Mouse (Mus musculus): ENCODE results near the gene Mrps26.

Mrps26 gene

DNA sequence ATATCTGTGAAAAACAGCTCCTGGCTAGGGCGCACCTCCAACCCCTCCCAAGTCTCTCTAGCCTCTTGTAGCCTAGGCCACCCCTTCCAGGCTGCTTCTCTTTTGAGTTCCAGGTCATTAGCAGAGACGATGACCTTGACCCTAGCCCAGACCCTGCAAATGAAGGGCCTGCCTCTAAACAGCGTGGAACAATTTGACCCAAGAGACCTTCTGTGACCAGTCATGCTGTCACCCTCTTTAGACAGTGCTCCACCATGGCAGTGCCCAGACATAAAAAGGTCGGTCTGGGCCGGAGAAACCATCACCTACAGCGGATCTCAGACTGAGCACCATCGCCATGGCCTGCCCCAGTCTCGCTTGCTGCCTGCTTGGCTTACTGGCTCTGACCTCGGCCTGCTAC, 12.3 kb downstream of the Mrps26 start, which contains the start of gene Oxt:
Gene Oxt, plus strand, starts transcription at position 301 of the 400 bp plus-strand sequence.
- DNase-seq (ENCODE audit: low spot score in 2 of 2), result no peak

DNA sequence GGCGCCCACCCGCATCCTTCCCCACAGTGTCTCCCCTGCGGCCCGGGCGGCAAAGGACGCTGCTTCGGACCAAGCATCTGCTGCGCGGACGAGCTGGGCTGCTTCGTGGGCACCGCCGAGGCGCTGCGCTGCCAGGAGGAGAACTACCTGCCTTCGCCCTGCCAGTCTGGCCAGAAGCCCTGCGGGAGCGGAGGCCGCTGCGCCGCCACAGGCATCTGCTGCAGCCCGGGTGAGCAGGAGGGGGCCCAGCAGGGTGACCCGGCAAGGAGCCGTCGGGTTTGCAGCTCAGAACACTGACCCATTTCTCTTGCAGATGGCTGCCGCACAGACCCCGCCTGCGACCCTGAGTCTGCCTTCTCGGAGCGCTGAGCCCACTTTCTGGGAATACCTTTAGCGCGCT, 13.0 kb downstream of the Mrps26 start:
- DNase-seq (ENCODE audit: low spot score in 2 of 2), result peak in 1 of 2 experiments; percentile 12

DNA sequence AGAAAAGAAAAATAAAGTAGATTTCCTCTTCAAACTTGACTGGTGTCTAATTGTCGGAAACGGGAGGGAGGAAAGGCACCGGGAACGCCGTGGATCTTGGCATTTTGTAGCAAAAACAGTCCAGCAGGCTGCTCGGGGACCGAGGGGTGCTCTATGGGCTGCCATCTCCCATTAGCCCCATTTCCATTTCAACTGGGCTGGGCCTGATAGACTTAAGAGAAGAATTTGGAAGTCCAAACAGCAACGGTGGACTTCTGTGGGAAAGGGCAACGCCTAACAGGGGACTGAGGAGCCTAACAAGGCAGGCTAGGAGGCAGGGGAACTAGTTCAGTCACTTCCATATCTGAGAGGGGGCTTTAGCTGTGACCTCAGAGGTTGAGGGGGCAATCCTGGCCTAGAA, 13.5 kb downstream of the Mrps26 start:
- DNase-seq (ENCODE audit: low spot score in 2 of 2), result no peak

DNA sequence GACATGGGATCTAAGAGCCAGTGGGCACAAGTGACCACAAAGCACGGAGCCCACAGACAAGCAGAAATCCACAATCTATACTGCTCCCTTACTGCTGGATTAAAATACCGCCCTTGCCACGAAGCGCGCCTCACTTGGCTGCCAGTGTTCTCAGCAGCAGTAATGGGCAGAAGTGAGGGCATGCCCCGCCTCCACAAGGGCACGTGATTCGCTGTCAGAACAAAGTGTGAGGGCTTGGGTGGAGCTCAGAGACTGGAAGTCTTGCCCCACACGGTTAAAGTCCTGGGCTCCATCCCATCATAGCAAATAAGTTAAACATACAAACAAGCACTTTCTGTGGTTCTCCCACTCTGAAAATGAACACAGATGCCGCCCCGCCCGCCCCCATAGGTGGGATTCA, 14.1 kb downstream of the Mrps26 start:
- DNase-seq (ENCODE audit: low spot score in 2 of 2), result peak; percentile 18 to 20

DNA sequence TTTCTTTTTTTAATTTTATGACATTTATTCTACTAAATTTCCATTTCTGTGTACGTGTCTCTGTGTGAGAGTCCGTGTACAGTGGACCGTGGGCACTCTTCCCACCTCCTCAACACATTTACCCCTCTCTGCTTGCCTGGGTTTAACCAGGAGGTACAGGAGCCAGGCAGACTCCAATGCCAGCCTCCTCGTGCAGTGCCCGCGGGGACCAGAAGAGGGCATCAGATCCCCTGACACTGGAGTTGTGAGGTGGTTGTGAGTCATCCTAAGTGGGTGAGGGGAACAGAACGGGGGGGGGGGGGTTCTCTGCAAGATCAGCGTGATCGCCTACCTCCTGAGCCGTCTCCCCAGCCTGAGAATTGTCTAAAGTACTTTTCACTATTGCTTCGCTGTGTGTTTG, 14.6 kb downstream of the Mrps26 start:
- peak; percentile 22 to 60 for DNase-seq (ENCODE audit: low spot score in 2 of 2)

DNA sequence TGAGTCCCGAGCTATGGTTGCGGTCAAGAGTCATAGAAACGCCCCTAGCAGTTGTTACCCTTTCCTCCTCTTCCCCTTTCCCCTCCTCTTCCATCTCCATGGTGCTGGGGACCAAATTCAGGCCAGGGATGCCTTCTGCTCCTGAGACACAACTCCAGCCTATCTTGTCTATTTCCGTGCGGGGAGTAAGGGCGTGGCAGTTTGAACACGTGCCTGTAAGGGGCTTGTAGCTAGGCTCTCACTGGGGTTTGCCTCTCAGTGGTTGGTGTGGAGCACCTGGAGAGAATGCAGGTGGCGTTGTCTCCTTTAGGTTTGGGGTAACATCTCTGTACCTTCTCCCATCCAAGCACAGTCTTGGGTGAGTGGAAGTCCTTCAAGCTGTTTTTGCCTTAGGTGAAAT, 16.2 kb downstream of the Mrps26 start:
- no peak for DNase-seq (ENCODE audit: low spot score in 2 of 2)

DNA sequence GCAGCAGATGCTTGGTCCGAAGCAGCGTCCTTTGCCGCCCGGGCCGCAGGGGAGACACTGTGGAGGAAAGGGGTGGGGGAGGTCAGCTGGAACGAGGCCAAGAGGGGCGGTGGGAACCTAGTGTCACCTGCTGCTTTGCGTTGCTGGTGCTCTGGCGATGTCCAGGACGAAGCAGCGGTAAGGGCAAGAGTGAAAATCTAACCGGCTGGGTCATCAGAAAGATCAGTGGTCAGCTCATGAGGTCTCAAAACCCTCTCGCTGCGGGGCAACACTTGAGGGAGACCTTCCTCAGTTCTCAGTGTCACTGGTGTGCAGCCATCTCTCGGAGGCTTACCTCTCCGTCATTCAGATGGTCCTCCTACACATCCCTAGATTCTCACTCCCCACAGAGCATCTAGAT, 17.7 kb downstream of the Mrps26 start:
- no peak for DNase-seq (ENCODE audit: low spot score in 2 of 2)

DNA sequence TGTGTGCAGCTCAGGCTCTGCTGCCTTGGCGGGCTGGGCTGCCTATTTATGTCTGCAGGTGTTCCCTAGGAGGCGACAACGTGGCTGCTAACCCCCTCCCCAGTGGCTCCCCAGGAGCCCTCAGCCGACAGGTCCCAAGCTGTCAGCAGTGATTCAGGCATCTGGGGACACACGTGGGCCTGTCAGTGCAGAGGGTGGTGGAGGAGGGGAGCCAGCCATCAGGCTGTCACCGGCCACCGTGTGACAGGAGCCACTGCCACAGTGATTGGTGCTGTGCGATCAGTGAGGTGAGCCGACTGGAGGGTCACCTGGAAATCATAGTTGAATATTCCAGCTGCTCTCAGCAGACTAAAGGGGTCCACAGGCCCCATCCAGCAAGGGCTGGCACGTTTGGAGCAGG, 19.0 kb downstream of the Mrps26 start, which contains the start of gene Avp:
Gene Avp, minus strand, starts transcription at position 3 of the 400 bp plus-strand sequence.
- DNase-seq (ENCODE audit: low spot score in 2 of 2), result no peak

DNA sequence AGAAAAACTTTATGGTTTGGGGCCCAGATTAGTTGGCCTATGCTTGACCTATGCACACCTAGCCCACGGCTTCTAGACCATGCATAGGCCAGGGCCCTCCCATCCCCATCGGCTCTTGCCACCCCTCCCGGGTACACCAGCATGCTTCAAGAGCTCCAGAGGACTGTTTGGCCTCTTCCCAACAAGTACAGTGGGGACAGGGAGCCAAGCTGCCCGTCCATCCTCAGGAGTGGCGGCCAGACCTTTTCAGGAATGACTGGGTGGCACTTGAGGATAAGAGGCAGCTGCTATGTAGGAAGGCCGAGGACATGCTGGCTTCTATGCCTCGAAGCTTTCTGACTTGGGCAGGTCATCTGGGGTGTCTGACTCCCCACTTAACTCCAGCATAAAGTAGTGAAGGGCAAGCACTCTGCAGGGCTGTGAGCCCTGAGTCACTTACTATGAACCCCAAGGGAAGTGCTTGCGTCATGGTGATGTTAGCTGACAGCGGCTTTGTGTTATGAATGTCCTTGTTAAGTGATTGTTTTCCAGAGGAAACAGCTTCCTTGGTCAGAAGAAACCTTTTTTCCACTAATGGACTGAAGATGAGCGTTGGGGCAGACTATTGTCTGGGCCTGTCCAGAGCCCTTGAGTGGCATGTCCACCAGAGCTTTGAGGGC, 20.5 kb downstream of the Mrps26 start:
- DNase-seq (ENCODE audit: low spot score in 2 of 2), result no peak

DNA sequence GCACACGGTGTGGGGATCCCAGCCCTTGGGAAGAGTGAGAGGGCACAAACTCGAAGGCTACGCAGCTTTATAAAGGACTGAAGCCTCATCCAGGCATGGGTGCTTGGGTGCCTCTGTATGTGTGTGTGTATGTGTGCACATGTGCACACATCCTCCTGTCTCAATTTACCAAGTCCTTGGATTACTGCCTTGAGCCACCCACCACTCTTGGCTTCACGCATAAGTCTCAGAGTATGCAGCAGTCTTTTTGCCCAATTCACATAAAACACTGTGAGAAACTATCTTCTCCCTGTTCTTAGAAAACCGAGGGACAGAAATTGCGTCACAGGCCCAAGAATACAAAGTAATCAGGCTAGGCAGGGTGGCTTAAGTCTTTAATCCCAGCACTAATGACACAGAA, 22.5 kb downstream of the Mrps26 start:
- no peak for DNase-seq (ENCODE audit: low spot score in 2 of 2)

DNA sequence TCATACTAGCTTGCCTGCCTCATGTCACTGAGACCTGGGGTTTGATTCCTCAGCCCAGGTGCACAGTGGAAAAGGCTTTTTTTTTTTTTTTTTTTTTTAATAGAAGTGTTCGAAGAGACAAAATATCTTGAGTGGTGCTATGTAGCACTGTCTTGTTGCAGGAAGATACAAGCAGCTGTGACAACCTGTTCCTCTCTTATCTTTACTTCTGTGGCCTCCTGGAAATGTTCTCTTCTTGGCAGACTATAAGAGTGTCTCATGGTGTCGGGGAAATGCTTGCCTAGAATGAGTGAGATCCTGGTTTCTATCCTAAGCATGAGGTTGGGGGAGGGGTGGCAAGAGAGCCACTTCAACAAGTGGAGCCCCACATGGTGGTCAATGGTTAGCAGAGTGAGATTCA, 24.8 kb downstream of the Mrps26 start:
- no peak for DNase-seq (ENCODE audit: low spot score in 2 of 2)

DNA sequence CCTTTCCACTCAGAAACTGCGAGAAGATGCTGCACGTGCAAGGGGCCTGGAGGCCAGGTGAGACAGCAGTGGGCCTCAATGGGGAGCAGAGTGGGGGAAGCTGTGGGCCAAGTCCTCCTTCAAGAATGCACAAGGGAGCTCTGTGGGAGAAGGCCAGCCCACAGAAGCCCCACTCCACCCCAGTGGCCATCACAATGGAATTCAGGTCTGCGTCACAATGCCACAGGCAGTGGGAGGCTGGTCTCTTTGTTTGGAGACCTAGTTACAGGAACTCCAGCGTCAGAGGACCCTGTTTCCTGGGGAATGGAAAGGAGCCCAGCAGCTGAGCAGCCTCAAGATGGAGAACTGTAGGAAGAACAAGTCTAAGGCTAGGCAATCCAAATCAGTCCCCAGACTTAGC, 25.6 kb downstream of the Mrps26 start:
- no peak for DNase-seq (ENCODE audit: low spot score in 2 of 2)

DNA sequence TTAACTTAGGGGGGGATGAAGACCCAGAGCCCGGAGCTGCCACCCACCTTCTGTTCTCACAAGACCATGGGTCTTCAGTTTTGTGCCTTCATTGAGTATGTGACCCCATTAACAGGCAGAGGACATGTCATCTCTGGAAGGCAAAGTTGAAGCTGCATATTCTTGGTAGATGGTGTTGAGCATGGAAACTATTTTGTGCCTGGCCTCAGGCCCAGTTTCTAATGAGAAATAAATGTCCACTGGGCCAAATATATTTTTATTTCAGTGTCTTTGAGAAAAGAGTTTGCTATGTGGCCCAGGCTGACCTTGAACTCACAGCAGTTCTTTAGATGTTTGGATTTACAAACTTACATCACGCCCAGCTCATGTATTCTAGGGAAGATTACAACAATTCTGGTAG, 26.2 kb downstream of the Mrps26 start:
- DNase-seq (ENCODE audit: low spot score in 2 of 2), result no peak

DNA sequence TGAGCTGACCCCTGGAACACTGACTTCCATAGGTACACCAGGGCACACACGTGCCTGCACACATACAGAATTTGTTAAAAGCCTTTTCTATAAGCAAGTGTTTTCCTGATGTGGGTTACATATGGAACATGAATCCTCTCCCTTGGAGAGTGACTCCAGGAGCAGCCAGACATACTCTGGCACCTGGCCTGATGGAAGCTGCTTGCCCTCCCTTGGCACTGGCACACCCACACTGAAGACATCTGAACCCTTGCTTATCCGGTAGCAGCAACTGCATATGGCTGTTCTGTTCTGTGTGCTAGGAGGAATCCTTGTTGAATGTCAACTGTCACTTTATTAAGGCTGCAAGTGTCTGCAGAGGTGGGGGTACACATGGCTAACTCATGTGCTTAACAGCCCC, 27.5 kb downstream of the Mrps26 start:
- no peak for DNase-seq (ENCODE audit: low spot score in 2 of 2)

DNA sequence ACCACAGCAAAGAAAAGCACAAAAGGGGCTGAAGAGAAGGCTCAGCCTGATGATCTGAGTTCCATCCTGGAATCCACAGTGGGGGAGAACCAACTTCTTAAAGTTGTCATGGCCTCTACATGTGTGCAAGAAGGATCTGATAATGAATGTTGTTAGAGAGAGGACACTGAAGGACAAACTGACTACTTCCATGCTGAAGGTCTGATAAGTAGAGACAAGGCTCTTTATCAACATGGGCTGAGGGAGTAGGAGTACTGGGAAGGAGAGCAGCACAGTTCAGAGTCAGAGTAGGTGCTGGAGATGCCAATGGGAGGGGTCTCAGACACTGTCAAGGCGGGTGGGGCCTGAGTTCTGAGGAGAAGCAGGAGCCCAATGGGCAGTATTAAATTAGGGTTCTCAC, 32.1 kb downstream of the Mrps26 start:
- DNase-seq (ENCODE audit: low spot score in 2 of 2), result no peak

DNA sequence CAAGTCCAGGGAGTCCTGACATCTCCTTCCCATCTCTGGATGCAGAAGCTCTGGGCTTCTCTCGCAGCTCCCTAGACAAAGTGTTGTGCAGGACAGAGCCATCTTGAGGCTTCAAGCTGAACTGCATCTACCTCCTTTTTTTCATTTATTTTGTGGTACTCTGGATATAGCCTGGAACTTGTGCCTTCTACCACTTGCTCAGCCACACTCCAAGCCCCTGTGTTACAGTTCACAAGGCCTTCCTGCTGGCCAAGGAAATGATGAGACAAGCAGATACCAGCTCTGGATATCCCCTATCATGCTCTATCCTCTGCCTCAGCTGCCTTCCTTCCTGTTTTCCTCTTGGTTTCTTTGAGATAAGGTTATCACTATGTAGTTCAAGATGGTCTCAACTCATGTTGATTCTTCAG, 34.1 kb downstream of the Mrps26 start:
- DNase-seq (ENCODE audit: low spot score in 2 of 2), result no peak

DNA sequence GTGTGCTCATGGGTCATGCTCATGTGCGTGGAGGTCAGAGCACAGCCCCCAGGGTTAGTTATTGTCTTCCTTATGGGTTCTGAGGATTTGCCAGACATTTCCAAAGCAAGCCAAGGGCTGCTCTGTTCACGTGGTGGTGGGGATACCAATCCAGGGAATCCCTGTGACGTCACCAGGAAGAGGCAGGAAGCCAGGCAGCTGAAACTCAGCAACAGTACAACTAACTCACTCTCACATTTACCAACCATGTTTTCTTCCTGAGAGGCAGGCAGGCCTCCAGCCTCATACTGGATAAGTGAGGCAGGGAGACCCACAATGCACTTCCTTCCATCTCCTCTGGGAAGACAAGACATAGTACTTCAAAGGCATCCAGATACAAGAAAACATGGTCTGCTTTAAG, 34.9 kb downstream of the Mrps26 start:
- no peak for DNase-seq (ENCODE audit: low spot score in 2 of 2)

DNA sequence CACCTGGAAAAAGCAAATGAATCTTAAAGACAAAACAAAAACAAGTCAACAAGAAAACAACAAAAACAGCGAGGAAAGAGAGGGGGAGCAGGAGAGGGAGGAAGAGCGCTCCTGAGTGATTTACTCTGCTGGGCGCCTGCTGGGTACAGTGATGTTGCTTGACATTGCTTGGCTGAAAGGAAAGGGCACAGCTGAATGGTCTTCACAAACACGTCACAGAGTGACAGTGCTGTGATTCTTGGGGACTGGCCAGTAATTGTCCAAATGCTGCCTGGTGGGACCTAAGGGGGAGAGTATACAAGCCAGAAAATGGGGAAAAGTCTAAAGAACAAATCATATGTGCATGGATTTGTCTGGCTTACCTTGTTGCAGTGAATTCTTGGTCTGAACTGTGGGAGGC, 38.7 kb downstream of the Mrps26 start:
- DNase-seq (ENCODE audit: low spot score in 2 of 2), result no peak

DNA sequence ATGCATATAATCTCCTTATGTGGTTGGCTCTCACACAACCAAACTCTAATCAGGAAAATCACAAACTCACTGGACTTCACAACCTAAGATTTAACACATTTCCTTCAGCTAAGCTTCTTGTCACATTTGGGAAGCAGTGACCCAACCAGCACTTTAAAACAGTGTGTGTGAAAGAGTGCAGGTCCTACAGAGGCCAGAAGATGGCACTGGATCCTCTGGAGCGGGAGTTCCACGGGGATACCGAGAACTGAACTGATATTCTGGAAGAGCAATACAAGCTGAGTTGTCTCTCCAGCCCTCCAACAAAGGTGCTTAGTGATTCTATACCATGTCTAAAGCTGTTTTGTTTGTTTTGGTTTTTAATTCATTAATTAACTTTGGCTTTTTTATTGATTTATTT, 49.5 kb downstream of the Mrps26 start:
- DNase-seq (ENCODE audit: low spot score in 2 of 2), result no peak

Data from urinary bladder, adult 18-20 months (tissue).